ENCODE assay signal across 24 mouse cellular contexts in genomic region chr8:72145511-72145910, GRCm38 (mm10). TPM values are rescaled to one million over a fixed set of nuclear protein-coding genes. Genes with fewer than 3 reads are reported as not detected.
DNase-seq lines count a peak whose midpoint lies in the region; ATAC-seq lines count a peak whose summit lies in the region.
"Had no signal": no experiment of that assay in that cellular context is flagged by ENCODE, and none has a peak within 500 bp of the region (broad histone marks: within the 10 kb centered on the region; RNA-seq: fewer than 3 reads in every experiment).

No protein-coding gene starts in this region.

- H3K36me3 ChIP-seq in heart, embryonic 15.5 days, result peaks cover 92% of the 10 kb centered on the region
- peaks cover 96% of the 10 kb centered on the region for H3K36me3 ChIP-seq in hindbrain, embryonic 14.5 days (replicated peaks; ENCODE audit: control insufficient read depth, insufficient read depth)

- H3K4me2 ChIP-seq in heart, embryonic 15.5 days, result no peak overlapping the region
- H3K4me2 ChIP-seq in hindbrain, embryonic 14.5 days (replicated peaks), result no peak overlapping the region
- H3K4me2 ChIP-seq: forebrain, embryonic 13.5 days had no signal

- H3K9ac ChIP-seq in heart, embryonic 15.5 days, result no peak overlapping the region
- no peak overlapping the region for H3K9ac ChIP-seq in hindbrain, embryonic 14.5 days
- H3K9ac ChIP-seq: forebrain, embryonic 13.5 days; liver, embryonic 14.5 days had no signal

- no peak for DNase-seq in heart, postnatal 10 days
- DNase-seq in 416B (ENCODE audit: low read depth), result peak; percentile 46
- DNase-seq in adipocyte (ENCODE audit: low spot score), result peak; percentile 47
- no peak for DNase-seq in hindbrain, embryonic 14.5 days (ENCODE audit: low spot score)
- no peak for DNase-seq in gastrocnemius, postnatal 36 days
- DNase-seq: cerebellum, adult 9-10 months; gastrocnemius, postnatal 14 days; heart, postnatal 4 days; kidney, adult 2 months; kidney, postnatal 10 days; right cerebral cortex, postnatal 4 days; thymus, postnatal 25 days had no signal

- intact Hi-C loops in heart, postnatal 10 days (cut with DNase I), result no loop called here
- intact Hi-C loops in gastrocnemius, postnatal 36 days (cut with DNase I), result no loop called here

- ATAC-seq in heart, embryonic 15.5 days (replicated peaks; ENCODE audit: insufficient number of reproducible peaks, insufficient read depth, low FRiP score, low read depth), result no peak
- ATAC-seq in megakaryocyte progenitor cell, adult 5-6 weeks (replicated peaks; ENCODE audit: poor library complexity), result peak; percentile 54
- ATAC-seq in hindbrain, embryonic 14.5 days (ENCODE audit: low FRiP score), result no peak
- ATAC-seq: forebrain, embryonic 13.5 days had no signal

- no peaks in the 10 kb centered on the region for H3K27me3 ChIP-seq in heart, embryonic 15.5 days
- no peaks in the 10 kb centered on the region for H3K27me3 ChIP-seq in hindbrain, embryonic 14.5 days (ENCODE audit: control insufficient read depth, insufficient read depth, low read length)
- H3K27me3 ChIP-seq: forebrain, embryonic 13.5 days had no signal

- H3K9me3 ChIP-seq in heart, embryonic 15.5 days (replicated peaks), result no peaks in the 10 kb centered on the region
- H3K9me3 ChIP-seq in hindbrain, embryonic 14.5 days (ENCODE audit: control insufficient read depth, low read length), result no peaks in the 10 kb centered on the region
- H3K9me3 ChIP-seq: embryonic facial prominence, embryonic 10.5 days; forebrain, embryonic 13.5 days; heart, embryonic 10.5 days; midbrain, embryonic 10.5 days had no signal

- no peak overlapping the region for H3K4me3 ChIP-seq in heart, embryonic 15.5 days
- H3K4me3 ChIP-seq in hindbrain, embryonic 14.5 days (replicated peaks; ENCODE audit: low read length), result no peak overlapping the region
- H3K4me3 ChIP-seq: embryonic facial prominence, embryonic 10.5 days; forebrain, embryonic 13.5 days; heart, embryonic 10.5 days; midbrain, embryonic 10.5 days had no signal

- WGBS in heart, embryonic 15.5 days, result 83% methylated on average over 3 of the region's 3 CpGs
- 91% methylated on average over 3 of the region's 3 CpGs for WGBS in hindbrain, embryonic 14.5 days

- H3K4me1 ChIP-seq in heart, embryonic 15.5 days (replicated peaks), result peaks cover 30% of the 10 kb centered on the region
- no peaks in the 10 kb centered on the region for H3K4me1 ChIP-seq in hindbrain, embryonic 14.5 days (replicated peaks; ENCODE audit: control insufficient read depth, insufficient read depth, low read length)
- H3K4me1 ChIP-seq: embryonic facial prominence, embryonic 10.5 days; forebrain, embryonic 13.5 days; midbrain, embryonic 10.5 days had no signal

- 0 out of 2 replicates have a peak overlapping the region, but pooled peaks have one; percentile 16 for H3K27ac ChIP-seq in heart, embryonic 15.5 days
- H3K27ac ChIP-seq in hindbrain, embryonic 14.5 days, result no peak overlapping the region
- H3K27ac ChIP-seq: embryonic facial prominence, embryonic 10.5 days; forebrain, embryonic 13.5 days; heart, embryonic 10.5 days; liver, embryonic 14.5 days; midbrain, embryonic 10.5 days had no signal

RNA-seq across cellular contexts. Expression of gene Tpm4, which starts 10.7 kb away (rescaled TPM):
- 330 and 373 TPM in 2 replicates for polyA plus RNA-seq in heart, embryonic 15.5 days (2015; fragmentation: Nextera tagmentation; extraction: Ambion mirVana)
- 100 to 1,000 TPM; 229 to 241 TPM for total RNA-seq in heart, postnatal 10 days (2021)
- total RNA-seq in megakaryocyte progenitor cell, adult 5-6 weeks (2015), result 37.0 and 46.0 TPM in 2 replicates
- 64.2 and 73.9 TPM in 2 replicates for total RNA-seq in megakaryocyte progenitor cell, adult 5-6 weeks (2017)
- 177 and 186 TPM in 2 replicates for polyA plus RNA-seq in hindbrain, embryonic 14.5 days (2014; fragmentation: Nextera tagmentation; extraction: Ambion mirVana)
- total RNA-seq in gastrocnemius, postnatal 36 days (2021), result 10 to 100 TPM; 28.1 to 35.5 TPM

RNA-seq across cellular contexts. Expression of gene Rab8a, which starts 15.5 kb away (rescaled TPM):
- 68.4 and 77.8 TPM in 2 replicates for polyA plus RNA-seq in heart, embryonic 15.5 days (2015; fragmentation: Nextera tagmentation; extraction: Ambion mirVana)
- 10 to 100 TPM; 38.3 to 42.8 TPM for total RNA-seq in heart, postnatal 10 days (2021)
- total RNA-seq in megakaryocyte progenitor cell, adult 5-6 weeks (2015), result 34.3 and 47.3 TPM in 2 replicates
- total RNA-seq in megakaryocyte progenitor cell, adult 5-6 weeks (2017), result 329 and 425 TPM in 2 replicates
- 60.4 and 68.9 TPM in 2 replicates for polyA plus RNA-seq in hindbrain, embryonic 14.5 days (2014; fragmentation: Nextera tagmentation; extraction: Ambion mirVana)
- total RNA-seq in gastrocnemius, postnatal 36 days (2021), result 10 to 100 TPM in 1 of 2 experiments, 1 to 10 TPM in 1; 6.0 to 10.0 TPM

RNA-seq across cellular contexts. Expression of gene Olfr374, which starts 38.7 kb away (rescaled TPM):
- polyA plus RNA-seq in heart, embryonic 15.5 days (2015; fragmentation: Nextera tagmentation; extraction: Ambion mirVana), result not detected in 2 replicates
- total RNA-seq in heart, postnatal 10 days (2021), result not detected
- total RNA-seq in megakaryocyte progenitor cell, adult 5-6 weeks (2015), result not detected in 2 replicates
- not detected in 2 replicates for total RNA-seq in megakaryocyte progenitor cell, adult 5-6 weeks (2017)
- not detected in 2 replicates for polyA plus RNA-seq in hindbrain, embryonic 14.5 days (2014; fragmentation: Nextera tagmentation; extraction: Ambion mirVana)
- not detected for total RNA-seq in gastrocnemius, postnatal 36 days (2021)
- total RNA-seq: common myeloid progenitor, adult 5-6 weeks; gastrocnemius, postnatal 14 days; heart, postnatal 4 days; left cerebral cortex, postnatal 36 days; midbrain, postnatal 0 days had no signal
- polyA plus RNA-seq: embryonic facial prominence, embryonic 10.5 days; forebrain, embryonic 13.5 days; heart, embryonic 10.5 days; kidney, adult 2 months; liver, embryonic 14.5 days; midbrain, embryonic 10.5 days; midbrain, postnatal 0 days; neural tube, embryonic 11.5 days; testis, adult 2 months had no signal

RNA-seq across cellular contexts. Expression of gene Hsh2d, which starts 43.9 kb away (rescaled TPM):
- polyA plus RNA-seq in heart, embryonic 15.5 days (2015; fragmentation: Nextera tagmentation; extraction: Ambion mirVana), result 0.20 and 0.27 TPM in 2 replicates
- total RNA-seq in heart, postnatal 10 days (2021), result not detected
- total RNA-seq in megakaryocyte progenitor cell, adult 5-6 weeks (2015), result 6.6 and 8.7 TPM in 2 replicates
- 4.5 and 5.9 TPM in 2 replicates for total RNA-seq in megakaryocyte progenitor cell, adult 5-6 weeks (2017)
- polyA plus RNA-seq in hindbrain, embryonic 14.5 days (2014; fragmentation: Nextera tagmentation; extraction: Ambion mirVana), result not detected in 2 replicates
- total RNA-seq in gastrocnemius, postnatal 36 days (2021), result not detected
- total RNA-seq: gastrocnemius, postnatal 14 days; left cerebral cortex, postnatal 36 days had no signal
- polyA plus RNA-seq: embryonic facial prominence, embryonic 10.5 days; forebrain, embryonic 13.5 days; midbrain, embryonic 10.5 days; midbrain, postnatal 0 days; neural tube, embryonic 11.5 days had no signal

Comparison
In these comparisons a context has a peak if more than half of its experiments do, and no peak if none do; other contexts are left out.
1. DNase-seq: peak in 416B (single experiment) and adipocyte (single experiment); none in heart, postnatal 10 days (0 of 2), hindbrain, embryonic 14.5 days (single experiment) and gastrocnemius, postnatal 36 days (0 of 2).